Mouse (Mus musculus) neural tube, embryonic 11.5 days (tissue): ENCODE results near the gene Armh3. TPM values are rescaled to one million over a fixed set of nuclear protein-coding genes. Genes with fewer than 3 reads are reported as not detected.
A peak's percentile ranks its signal among the peaks of the same experiment; 100 is the strongest.

Experiments used
- ATAC-seq: fragments of 200-750 bp; cut with Nextera tagmentation; 2 replicates; pipeline ENCODE4 v1.8.0; 2017; ENCODE audit warnings: moderate number of reproducible peaks, mild to moderate bottlenecking, moderate TSS enrichment, moderate library complexity; ENCODE audit not compliant: insufficient read depth, low FRiP score, low TSS enrichment
- DNase-seq: peaks from one replicate; pipeline ENCODE4 v3.0.0-alpha.2; 2015; ENCODE audit warnings: low spot score
- H3K27ac ChIP-seq: fragments of 300-500 bp; sonication (generic); 2 replicates; pipeline ENCODE4 v1.5.1; 2014; ENCODE audit warnings: low read depth, mild to moderate bottlenecking, low read length
- H3K27me3 ChIP-seq: fragments of 300-500 bp; sonication (generic); 2 replicates; pipeline ENCODE4 v1.6.1; 2014; ENCODE audit warnings: mild to moderate bottlenecking, low read length, mixed read lengths; ENCODE audit not compliant: control insufficient read depth, insufficient read depth
- H3K36me3 ChIP-seq: fragments of 300-500 bp; sonication (generic); 2 replicates; pipeline ENCODE4 v1.6.1; 2014; ENCODE audit warnings: mild to moderate bottlenecking, low read length, moderate library complexity, mixed read lengths; ENCODE audit not compliant: control insufficient read depth, insufficient read depth
- H3K4me1 ChIP-seq: fragments of 300-500 bp; sonication (generic); 2 replicates; pipeline ENCODE4 v1.6.1; 2014; ENCODE audit warnings: low read length, mixed read lengths; ENCODE audit not compliant: control insufficient read depth, insufficient read depth
- H3K4me2 ChIP-seq: fragments of 300-500 bp; sonication (generic); 2 replicates; pipeline ENCODE4 v1.6.1; 2014; ENCODE audit warnings: low read depth, mild to moderate bottlenecking, moderate library complexity
- H3K4me3 ChIP-seq: fragments of 300-500 bp; sonication (generic); 2 replicates; pipeline ENCODE4 v1.5.1; 2014; ENCODE audit warnings: low read depth, low read length
- H3K9ac ChIP-seq: fragments of 300-500 bp; sonication (generic); 2 replicates; pipeline ENCODE4 v1.6.1; 2014; ENCODE audit warnings: mild to moderate bottlenecking, low read length
- H3K9me3 ChIP-seq: fragments of 300-500 bp; sonication (generic); 2 replicates; pipeline ENCODE4 v1.6.1; 2016; ENCODE audit warnings: low read length; ENCODE audit not compliant: control insufficient read depth
- WGBS: fragments of 180-500 bp; shearing (Covaris S2); extraction: QIAGEN DNeasy Blood & Tissue Kit; methylation state at CpG from one replicate; pipeline ENCODE4 v1.1.7; 2014; 5-methylcytosine and 5-hydroxymethylcytosine counted together
- polyA plus RNA-seq: library from polyadenylated mRNA; unstranded; fragments of >200 nt; fragmentation: Nextera tagmentation; extraction: Ambion mirVana; gene quantifications from 2 replicates; pipeline ENCODE4 v1.2.1, GENCODE M21; 2014

The Armh3 gene
- polyA plus RNA-seq, 1 experiment from 2014 or later, result 17.9 TPM

- no peak for ATAC-seq
- H3K4me3 ChIP-seq, result peak overlapping the region; percentile 100
- 32% methylated on average over 17 of the region's 17 CpGs for WGBS
- H3K9ac ChIP-seq, result peak overlapping the region; percentile 42
- H3K9me3 ChIP-seq, result no peaks in the 10 kb centered on the region
- H3K4me1 ChIP-seq, result peaks cover 9% of the 10 kb centered on the region
- no peaks in the 10 kb centered on the region for H3K27me3 ChIP-seq
- DNase-seq, result no peak
- H3K4me2 ChIP-seq, result peak overlapping the region; percentile 57
- H3K27ac ChIP-seq, result no peak overlapping the region
- 0 out of 2 replicates have a peak, but pooled peaks cover 3% of the 10 kb centered on the region for H3K36me3 ChIP-seq
Measured at GRCm38 (mm10) chr19:45783933-45784576, 214.2 kb downstream of the Armh3 start.

GRCm38 (mm10) chr19:45783181-45783932 is 214.9 kb downstream of the Armh3 start, which contains the start of gene Mgea5:
Gene Mgea5, minus strand, starts transcription at chr19:45783837.
- Histone ChIP-seq H3K4me2 (peak within 1 kb of the TSS; percentile 73), H3K36me3 (0 out of 2 replicates have a peak, but pooled peaks cover 6% of the 10 kb centered on the region), H3K27me3 (no peaks in the 10 kb centered on the region), H3K4me3 (peak within 1 kb of the TSS; percentile 100), H3K9me3 (no peaks in the 10 kb centered on the region), H3K27ac (peak within 1 kb of the TSS; percentile 99), H3K9ac (peak within 1 kb of the TSS; percentile 98), H3K4me1 (peaks cover 9% of the 10 kb centered on the region)
- DNase-seq (peak; percentile 98), ATAC-seq (peak; percentile 97)
- 0% methylated on average over 47 of the region's 71 CpGs for WGBS

- ATAC-seq, result peak; percentile 42
- peak; percentile 71 for DNase-seq
- WGBS, result under 1% methylated on average over 34 of the region's 36 CpGs
- Histone ChIP-seq H3K27me3 (no peaks in the 10 kb centered on the region), H3K27ac (peak overlapping the region; percentile 99), H3K4me3 (peak overlapping the region; percentile 100), H3K36me3 (0 out of 2 replicates have a peak, but pooled peaks cover 7% of the 10 kb centered on the region), H3K9ac (peak overlapping the region; percentile 98), H3K9me3 (no peaks in the 10 kb centered on the region), H3K4me1 (peaks cover 9% of the 10 kb centered on the region), H3K4me2 (peak overlapping the region; percentile 73)
Measured at GRCm38 (mm10) chr19:45782315-45783001, 215.8 kb downstream of the Armh3 start.

- ATAC-seq (no peak), DNase-seq (no peak)
- WGBS, result 70% methylated on average over 8 of the region's 8 CpGs
- H3K4me2 ChIP-seq, result peak overlapping the region; percentile 73
- H3K9me3 ChIP-seq, result no peaks in the 10 kb centered on the region
- H3K9ac ChIP-seq, result no peak overlapping the region
- H3K4me1 ChIP-seq, result peaks cover 9% of the 10 kb centered on the region
- H3K36me3 ChIP-seq, result 0 out of 2 replicates have a peak, but pooled peaks cover 9% of the 10 kb centered on the region
- peak overlapping the region; percentile 100 for H3K4me3 ChIP-seq
- no peaks in the 10 kb centered on the region for H3K27me3 ChIP-seq
- no peak overlapping the region for H3K27ac ChIP-seq
Measured at GRCm38 (mm10) chr19:45781676-45782075, 216.6 kb downstream of the Armh3 start.

GRCm38 (mm10) chr19:45780350-45780915 is 217.9 kb downstream of the Armh3 start:
- ATAC-seq, result no peak
- H3K36me3 ChIP-seq, result peaks cover 11% of the 10 kb centered on the region; the same call in 1 of the 2 replicates
- 93% methylated on average over 13 of the region's 13 CpGs for WGBS
- no peak overlapping the region for H3K4me2 ChIP-seq
- H3K27ac ChIP-seq, result no peak overlapping the region
- peaks cover 9% of the 10 kb centered on the region for H3K4me1 ChIP-seq
- DNase-seq, result no peak
- H3K27me3 ChIP-seq, result no peaks in the 10 kb centered on the region
- no peak overlapping the region for H3K9ac ChIP-seq
- no peak overlapping the region for H3K4me3 ChIP-seq
- no peaks in the 10 kb centered on the region for H3K9me3 ChIP-seq

- Histone ChIP-seq H3K36me3 (peaks cover 37% of the 10 kb centered on the region), H3K4me1 (peaks cover 3% of the 10 kb centered on the region), H3K9ac (no peak overlapping the region), H3K4me3 (no peak overlapping the region), H3K4me2 (no peak overlapping the region), H3K27me3 (no peaks in the 10 kb centered on the region), H3K9me3 (no peaks in the 10 kb centered on the region), H3K27ac (no peak overlapping the region)
- DNase-seq (no peak), ATAC-seq (no peak)
- WGBS, result 80% methylated on average over 2 of the region's 2 CpGs
Measured at GRCm38 (mm10) chr19:45775486-45775885, 222.8 kb downstream of the Armh3 start.

GRCm38 (mm10) chr19:45771501-45771900 is 226.8 kb downstream of the Armh3 start:
- H3K36me3 ChIP-seq, result peaks cover 51% of the 10 kb centered on the region
- no peaks in the 10 kb centered on the region for H3K27me3 ChIP-seq
- no peak overlapping the region for H3K27ac ChIP-seq
- no peak overlapping the region for H3K4me3 ChIP-seq
- H3K4me2 ChIP-seq, result no peak overlapping the region
- WGBS, result 93% methylated on average over 5 of the region's 5 CpGs
- no peaks in the 10 kb centered on the region for H3K9me3 ChIP-seq
- ATAC-seq (no peak), DNase-seq (no peak)
- H3K9ac ChIP-seq, result no peak overlapping the region
- no peaks in the 10 kb centered on the region for H3K4me1 ChIP-seq
